Mouse (Mus musculus) olfactory bulb, adult 2 months (tissue): Measurements from ENCODE around the gene Sh3bp4.
A peak's percentile ranks its signal among the peaks of the same experiment; 100 is the strongest.

ENCODE experiments used
- CTCF ChIP-seq: fragments of 200-500 bp; IDR thresholded peaks from 2 replicates; pipeline ENCODE4 v1.5.1; 2012; ENCODE audit warnings: low read depth, mild to moderate bottlenecking, low read length, moderate library complexity; ENCODE audit not compliant: insufficient read depth
- POLR2A ChIP-seq: fragments of 200-500 bp; IDR thresholded peaks from 2 replicates; pipeline ENCODE4 v1.6.1; 2012; ENCODE audit warnings: mild to moderate bottlenecking, low read depth, low read length, moderate library complexity; ENCODE audit not compliant: insufficient read depth

GRCm38 (mm10) chr1:89069479-89070102 lies 624 bp upstream of the Sh3bp4 start:
- TF ChIP-seq POLR2A (peak; percentile 47), CTCF (no peak)
